In genomic region chr4:12506851-12507551, GRCm38 (mm10) we compare ENCODE assay signal across 10 mouse cellular contexts.
DNase-seq lines count a peak whose midpoint lies in the region; ATAC-seq and TF ChIP-seq lines count a peak whose summit lies in the region.
"Had no signal": no experiment of that assay in that cellular context is flagged by ENCODE, and none has a peak within 500 bp of the region (broad histone marks: within the 10 kb centered on the region; RNA-seq: fewer than 3 reads in every experiment).

No protein-coding gene starts in this region.

- H3K4me2 ChIP-seq in forebrain, embryonic 15.5 days (replicated peaks), result peak overlapping the region; percentile 0; the same call in 1 of the 2 replicates
- H3K4me2 ChIP-seq in midbrain, embryonic 12.5 days (replicated peaks), result no peak overlapping the region

- H3K27ac ChIP-seq in layer of hippocampus, adult 2 months, result no peak overlapping the region
- peak overlapping the region; percentile 78 for H3K27ac ChIP-seq in forebrain, embryonic 15.5 days (replicated peaks)
- H3K27ac ChIP-seq in midbrain, embryonic 12.5 days (replicated peaks), result peak overlapping the region; percentile 11; the same call in 1 of the 2 replicates

- H3K9ac ChIP-seq in forebrain, embryonic 15.5 days (replicated peaks), result no peak overlapping the region
- no peak overlapping the region for H3K9ac ChIP-seq in midbrain, embryonic 12.5 days (replicated peaks)
- H3K9ac ChIP-seq: liver, postnatal 0 days had no signal

- H3K4me3 ChIP-seq in layer of hippocampus, adult 2 months, result no peak overlapping the region
- no peak overlapping the region for H3K4me3 ChIP-seq in forebrain, embryonic 15.5 days
- no peak overlapping the region for H3K4me3 ChIP-seq in midbrain, embryonic 12.5 days

- 19% methylated on average over 8 of the region's 8 CpGs for WGBS in forebrain, embryonic 15.5 days
- WGBS in midbrain, embryonic 12.5 days, result 48% methylated on average over 8 of the region's 8 CpGs

- H3K27me3 ChIP-seq in forebrain, embryonic 15.5 days, result no peaks in the 10 kb centered on the region
- no peaks in the 10 kb centered on the region for H3K27me3 ChIP-seq in midbrain, embryonic 12.5 days

- ATAC-seq in forebrain, embryonic 15.5 days (replicated peaks), result peak; percentile 92
- ATAC-seq in midbrain, embryonic 12.5 days (ENCODE audit: low FRiP score, low read depth), result peak; percentile 73
- ATAC-seq: liver, postnatal 0 days had no signal

- H3K36me3 ChIP-seq in forebrain, embryonic 15.5 days, result no peaks in the 10 kb centered on the region
- H3K36me3 ChIP-seq in midbrain, embryonic 12.5 days, result no peaks in the 10 kb centered on the region

- no peak for DNase-seq in layer of hippocampus, adult 2 months (ENCODE audit: low spot score in 2 of 2)
- DNase-seq in layer of hippocampus, adult 8-10 months (ENCODE audit: low spot score in 2 of 2), result no peak
- peak; percentile 58 for DNase-seq in brain, embryonic 18.5 days (ENCODE audit: low read depth, low spot score)
- no peak for DNase-seq in urinary bladder, adult 18-20 months (ENCODE audit: low spot score in 2 of 2)
- no peak for DNase-seq in ovary, postnatal 10 days (ENCODE audit: low spot score)
- DNase-seq: kidney, postnatal 10 days; liver, postnatal 0 days; thymus, postnatal 36 days had no signal

- TF ChIP-seq CTCF in layer of hippocampus, adult 2 months (conservative IDR thresholded peaks at IDR 0.05), result peak; percentile 33

- no peaks in the 10 kb centered on the region for H3K9me3 ChIP-seq in forebrain, embryonic 15.5 days
- no peaks in the 10 kb centered on the region for H3K9me3 ChIP-seq in midbrain, embryonic 12.5 days

- H3K4me1 ChIP-seq in forebrain, embryonic 15.5 days, result peaks cover 26% of the 10 kb centered on the region
- peaks cover 6% of the 10 kb centered on the region for H3K4me1 ChIP-seq in midbrain, embryonic 12.5 days
